Mouse (Mus musculus): ENCODE measurements around the gene Mterf2.
A peak's percentile ranks its signal among the peaks of the same experiment; 100 is the strongest.

Gene Mterf2

DNA sequence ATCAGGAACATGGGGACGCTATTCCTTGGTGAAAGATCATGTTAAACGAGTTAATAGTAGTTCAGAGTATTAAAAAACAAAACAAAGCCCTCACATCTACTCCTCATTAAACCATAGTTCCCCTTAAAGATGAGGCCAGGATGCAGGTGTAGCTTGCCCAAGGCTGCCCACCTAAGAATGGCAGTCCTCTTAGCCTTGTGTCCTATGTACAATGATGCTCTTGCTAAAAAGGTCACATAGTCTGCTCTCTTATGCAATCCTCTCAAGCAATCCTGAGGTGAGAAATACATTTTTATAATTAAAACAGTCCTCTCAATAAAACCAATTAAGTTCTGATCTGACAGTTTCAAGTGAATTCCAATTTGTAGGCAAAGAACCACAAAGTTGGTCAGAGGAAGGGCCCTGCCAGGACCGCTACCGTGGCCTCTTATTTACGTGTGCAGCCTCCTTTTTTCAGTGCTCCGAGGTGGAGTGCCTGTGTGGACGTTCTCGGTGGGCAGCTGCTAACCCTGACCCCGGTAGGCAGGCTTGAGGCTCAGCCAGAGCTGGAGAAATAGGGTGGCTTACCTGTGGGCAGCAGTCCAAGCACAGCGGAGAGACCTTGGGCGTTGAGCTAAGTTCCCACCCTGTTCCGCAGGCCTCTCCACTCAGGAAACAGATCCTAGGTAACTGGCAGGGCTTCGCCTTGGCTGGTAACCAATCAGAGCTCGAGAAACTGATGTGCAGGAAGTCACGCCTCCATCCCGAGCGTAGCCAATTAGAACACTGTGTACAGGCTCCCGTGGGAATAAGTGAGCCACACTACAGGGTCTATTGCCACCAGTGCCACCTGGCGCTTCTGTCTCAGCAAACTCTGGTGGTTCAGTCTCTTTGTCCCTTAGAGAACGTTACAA lies at the start of gene Mterf2:
Mterf2 (minus strand) TSS at position 633 of the 893 bp plus-strand sequence.
- DNase-seq (ENCODE audit: low spot score), result peak; percentile 94

DNA sequence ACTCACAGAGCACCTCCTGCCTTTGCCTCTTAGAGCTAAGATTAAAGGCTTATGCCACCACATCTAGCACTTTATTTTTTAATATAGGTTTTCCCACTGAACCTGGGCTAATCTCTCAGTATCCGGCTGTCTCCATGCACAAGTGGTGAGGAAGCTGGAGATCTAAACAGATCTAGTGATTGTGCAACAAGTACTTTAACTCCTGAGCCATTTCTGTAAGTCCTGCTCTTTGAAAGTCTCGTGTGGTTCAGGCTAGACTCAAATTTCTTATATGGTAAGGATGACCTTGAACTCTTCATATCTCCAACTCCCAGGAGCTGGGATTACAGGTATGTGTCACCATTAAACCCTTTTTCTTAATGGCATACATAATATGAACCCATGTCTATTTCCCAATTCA lies 48.8 kb upstream of the Mterf2 start:
- DNase-seq (ENCODE audit: low spot score), result no peak

DNA sequence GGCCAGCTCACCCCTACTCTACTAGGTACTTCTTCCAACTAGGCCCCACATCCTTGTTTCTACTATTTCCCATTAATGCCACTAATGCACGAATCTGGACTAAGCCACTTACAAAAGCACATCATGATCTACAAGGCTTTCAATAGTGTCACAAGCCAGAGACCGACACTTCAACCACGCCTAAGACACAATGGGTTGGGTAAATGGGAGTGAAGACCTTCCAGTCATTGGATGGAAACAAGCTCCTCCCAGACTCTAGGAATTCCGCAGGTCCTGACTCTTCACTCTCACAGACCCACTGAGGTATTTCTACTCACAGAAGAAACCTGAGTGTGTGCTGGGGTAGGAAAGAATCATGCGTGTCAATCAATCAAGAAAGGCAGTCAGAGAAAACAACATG lies 37.5 kb upstream of the Mterf2 start:
- no peak for DNase-seq (ENCODE audit: low spot score)

DNA sequence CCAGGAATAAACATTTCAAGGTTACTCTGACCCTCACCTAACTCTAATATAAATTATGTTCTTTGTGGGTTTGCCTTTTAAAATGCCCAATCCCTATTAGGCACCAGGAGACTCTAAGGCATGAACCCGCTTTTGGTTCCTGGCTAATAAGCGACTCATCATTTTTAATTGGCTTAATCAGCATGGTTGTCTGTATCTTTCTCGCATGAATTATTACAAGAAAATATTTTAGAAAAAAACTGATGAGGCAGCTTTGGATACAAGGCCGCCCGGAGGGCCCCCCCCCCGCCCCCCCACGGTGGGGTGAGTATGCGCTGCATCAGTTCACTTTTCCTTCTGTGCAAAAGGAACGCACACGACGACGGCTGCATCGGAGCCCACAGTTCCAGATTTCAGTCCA lies 37.0 kb upstream of the Mterf2 start:
- DNase-seq (ENCODE audit: low spot score), result no peak

DNA sequence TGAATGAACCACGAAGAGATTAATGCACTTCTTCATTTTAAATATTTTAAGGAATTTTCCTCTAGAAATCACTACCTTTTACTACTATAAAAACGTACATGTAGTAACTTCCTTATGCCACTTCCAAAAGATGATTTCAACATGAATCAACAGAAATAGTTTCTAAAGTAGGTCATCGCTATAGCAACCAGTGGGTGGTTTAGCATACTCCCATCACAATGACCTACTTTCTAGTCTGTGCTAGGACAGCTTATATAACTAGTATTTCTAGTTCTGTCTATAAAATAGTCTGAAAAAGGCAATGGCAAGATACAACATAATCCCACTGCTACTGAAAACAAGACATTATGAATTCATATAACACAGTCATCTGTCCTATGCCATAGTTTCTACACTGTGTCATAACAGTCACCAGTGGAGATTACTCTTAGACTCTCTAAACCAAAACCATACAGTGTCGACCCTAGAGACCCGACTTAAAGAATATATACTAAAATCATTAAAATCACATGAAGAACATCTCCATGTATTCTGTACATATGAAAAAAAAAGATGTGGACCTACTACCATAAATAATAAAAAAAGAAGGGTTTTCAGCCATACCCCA lies 34.0 kb upstream of the Mterf2 start:
- DNase-seq (ENCODE audit: low spot score), result no peak

DNA sequence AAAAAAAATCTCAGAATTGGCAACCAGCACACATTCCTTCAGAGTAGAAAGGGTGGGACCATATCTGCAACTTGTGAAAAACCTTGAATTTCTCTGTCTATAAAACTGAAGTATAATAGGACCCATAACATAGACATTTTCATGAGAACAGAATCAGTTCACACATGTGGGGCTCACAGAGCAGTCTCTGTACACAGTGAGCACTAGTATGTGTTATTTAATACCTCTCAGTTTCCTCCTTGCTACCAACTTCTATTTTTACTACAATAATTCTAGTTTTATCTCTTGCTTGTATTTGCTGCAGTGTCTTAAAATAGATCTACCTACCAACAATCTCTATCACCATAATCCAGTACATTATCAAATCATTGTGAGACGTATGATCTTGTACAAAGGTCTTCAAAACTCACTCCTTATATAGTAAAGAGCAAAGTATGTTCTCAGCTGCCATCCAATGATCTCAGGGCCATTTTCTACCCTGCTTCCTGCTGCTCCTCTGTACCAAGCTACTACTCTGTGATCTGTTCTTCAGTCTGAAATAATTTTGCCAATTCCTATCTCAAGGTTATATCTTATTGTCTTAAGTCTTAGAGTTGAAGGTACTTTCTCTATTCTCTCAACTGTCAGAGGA lies 32.3 kb upstream of the Mterf2 start:
- no peak for DNase-seq (ENCODE audit: low spot score)

DNA sequence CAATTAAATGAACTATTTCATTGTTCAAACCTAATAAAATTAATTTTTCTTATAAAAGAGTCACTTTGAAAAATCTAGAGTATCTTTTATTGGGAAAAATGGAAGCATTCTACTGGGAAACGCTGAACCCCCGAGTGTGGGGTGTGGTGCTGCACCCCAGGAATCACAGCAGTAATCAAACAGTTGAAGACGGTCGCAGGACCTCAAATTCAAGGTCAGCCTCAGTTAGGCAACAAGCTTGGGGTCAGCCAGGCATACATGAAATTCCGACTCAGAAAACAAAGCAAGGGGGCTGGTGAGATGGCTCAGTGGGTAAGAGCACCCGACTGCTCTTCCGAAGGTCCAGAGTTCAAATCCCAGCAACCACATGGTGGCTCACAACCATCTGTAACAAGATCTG lies 29.6 kb upstream of the Mterf2 start:
- no peak for DNase-seq (ENCODE audit: low spot score)

DNA sequence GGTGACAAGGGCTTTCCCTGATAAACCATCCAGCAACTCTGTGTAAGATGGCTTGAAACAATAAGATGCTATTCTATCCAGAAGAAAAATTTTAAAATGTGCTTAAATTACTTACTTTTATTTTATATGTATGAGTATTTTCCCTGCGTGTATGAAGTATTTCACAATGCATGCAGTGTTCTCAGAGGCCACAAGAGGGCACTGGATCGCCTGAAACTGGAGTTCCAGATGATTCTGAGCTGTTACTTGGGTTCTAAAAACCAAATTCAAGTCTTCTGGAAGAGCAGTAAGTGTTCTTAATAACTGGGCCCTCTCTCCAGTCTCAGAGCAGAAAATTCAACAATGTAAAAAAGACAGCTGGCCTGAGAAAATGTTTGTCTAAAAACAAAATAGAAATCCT lies 26.4 kb upstream of the Mterf2 start:
- no peak for DNase-seq (ENCODE audit: low spot score)

DNA sequence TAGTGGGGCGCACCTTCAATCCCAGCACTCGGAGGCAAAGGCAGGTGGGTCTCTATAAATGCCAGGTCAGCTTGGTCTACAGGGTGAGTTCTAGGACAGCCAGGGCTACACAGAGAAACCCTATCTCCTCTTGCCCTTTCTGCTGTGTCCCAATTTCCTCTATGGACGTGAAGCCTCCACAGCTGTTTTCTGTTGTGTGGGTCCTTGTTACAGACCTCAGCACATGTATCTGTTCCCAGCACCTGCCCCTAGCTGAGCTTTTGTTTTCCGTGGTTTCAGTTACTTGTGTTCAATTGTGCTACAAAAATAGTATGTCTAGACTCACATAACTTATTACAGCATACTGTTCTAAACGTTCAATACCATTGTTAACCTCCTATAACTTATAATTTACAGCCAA lies 21.4 kb upstream of the Mterf2 start:
- DNase-seq (ENCODE audit: low spot score), result no peak

DNA sequence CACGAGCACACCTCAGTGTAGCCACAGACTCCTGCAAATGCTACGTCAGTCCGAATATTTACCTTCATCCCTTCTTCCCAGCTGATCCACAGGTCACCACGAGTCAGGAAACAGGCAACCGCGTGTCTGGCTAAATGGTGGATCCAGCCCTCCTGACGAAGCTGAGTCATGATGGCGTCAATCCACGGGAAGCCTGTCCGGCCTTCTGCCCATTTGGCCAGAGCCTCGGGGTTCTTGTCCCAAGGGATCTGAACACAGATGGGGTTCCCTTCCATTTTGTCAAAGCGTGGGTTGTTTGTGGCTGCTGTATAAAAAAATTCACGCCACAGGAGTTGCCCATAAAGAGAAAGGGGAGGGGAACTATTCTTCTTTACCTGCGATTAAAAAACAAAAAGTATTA lies 18.5 kb upstream of the Mterf2 start:
- DNase-seq (ENCODE audit: low spot score), result no peak

DNA sequence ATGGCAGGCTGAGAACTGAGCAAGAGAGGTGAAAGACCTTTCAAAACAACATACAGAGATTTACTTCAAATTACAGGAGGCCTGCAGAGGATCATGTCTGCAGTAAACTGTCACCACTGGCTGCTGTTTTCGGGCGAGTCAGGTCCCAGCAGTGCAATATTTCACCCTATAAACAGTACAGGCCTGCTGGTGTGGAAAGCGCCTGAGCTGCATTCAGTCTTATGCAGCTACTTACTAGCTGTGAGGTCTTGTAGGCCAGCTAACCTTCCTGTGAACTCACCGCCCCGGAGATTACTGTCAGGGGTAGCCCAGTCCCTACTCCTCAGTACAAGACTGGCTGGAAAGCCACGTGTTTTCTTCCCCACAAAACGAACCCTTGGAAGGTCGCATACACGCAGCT lies 13.6 kb upstream of the Mterf2 start:
- no peak for DNase-seq (ENCODE audit: low spot score)

DNA sequence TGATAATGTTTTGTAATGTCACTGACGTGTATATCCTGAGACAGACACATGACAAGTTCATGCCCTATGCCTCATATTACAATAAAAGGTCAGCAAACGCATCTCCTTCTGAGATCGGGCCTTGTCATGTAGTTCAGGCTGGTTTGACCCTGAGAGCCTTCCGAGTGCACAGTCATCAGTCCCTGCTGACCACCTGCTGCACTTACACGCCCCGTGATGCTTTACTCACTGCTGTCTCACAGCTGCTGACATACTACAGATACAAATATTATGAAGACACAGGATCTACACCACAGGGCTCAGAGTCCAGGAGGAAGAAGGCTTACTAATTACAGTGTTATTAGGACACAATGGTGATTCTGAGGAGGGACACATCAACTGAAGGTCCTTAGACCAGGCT lies 8.7 kb upstream of the Mterf2 start:
- no peak for DNase-seq (ENCODE audit: low spot score)

DNA sequence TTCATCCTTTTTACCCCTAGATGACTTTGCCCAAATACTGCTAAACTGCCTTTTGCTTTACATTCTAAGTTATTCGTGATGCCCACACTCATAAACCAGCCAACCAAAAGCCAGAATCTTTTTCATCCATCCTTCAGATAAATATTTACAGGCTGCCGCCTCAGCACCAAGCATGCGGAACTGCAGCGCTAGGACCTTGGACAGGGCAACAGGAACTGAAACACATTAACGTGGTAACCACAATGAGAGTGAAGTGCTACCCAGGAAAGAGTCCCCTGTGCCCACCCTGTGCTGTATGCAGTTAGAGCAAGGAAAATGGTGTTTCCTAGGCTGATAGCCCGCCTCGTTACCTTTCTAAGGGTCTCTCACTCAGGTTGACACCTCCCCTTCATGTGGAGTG lies 626 bp upstream of the Mterf2 start:
- DNase-seq (ENCODE audit: low spot score), result no peak

DNA sequence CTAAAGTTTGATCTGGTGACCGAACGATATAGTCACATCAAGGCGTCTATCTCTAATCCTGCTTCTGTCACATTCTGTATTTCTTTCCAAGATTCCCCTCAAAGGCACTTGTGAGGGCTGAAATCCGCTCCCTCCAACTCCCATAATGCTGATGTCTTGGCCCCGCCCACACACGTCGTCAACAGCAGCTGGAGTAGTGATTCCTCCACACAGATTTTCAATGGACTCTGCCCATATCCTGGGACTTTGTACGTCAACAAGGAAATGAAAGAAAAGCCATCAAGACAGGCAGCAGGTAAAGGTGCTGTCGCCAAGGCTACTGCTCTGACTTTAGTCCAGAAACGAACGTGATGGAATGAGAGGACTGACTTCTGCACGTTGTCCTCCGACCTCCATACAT lies 2.6 kb downstream of the Mterf2 start:
- DNase-seq (ENCODE audit: low spot score), result no peak

DNA sequence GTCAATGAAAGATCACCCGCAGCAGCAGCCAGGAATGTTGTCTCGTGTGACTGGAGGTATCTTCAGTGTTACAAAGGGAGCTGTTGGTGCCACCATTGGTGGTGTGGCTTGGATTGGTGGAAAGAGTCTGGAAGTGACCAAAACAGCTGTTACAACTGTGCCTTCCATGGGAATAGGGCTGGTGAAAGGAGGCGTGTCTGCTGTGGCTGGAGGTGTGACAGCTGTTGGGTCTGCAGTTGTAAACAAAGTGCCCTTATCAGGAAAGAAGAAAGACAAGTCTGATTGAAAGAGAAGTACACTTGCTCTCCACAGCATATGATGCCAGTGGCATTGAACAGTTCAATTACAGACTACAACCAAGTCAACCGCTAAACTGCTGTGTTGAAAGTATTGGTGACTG lies 13.4 kb downstream of the Mterf2 start:
- DNase-seq (ENCODE audit: low spot score), result no peak

DNA sequence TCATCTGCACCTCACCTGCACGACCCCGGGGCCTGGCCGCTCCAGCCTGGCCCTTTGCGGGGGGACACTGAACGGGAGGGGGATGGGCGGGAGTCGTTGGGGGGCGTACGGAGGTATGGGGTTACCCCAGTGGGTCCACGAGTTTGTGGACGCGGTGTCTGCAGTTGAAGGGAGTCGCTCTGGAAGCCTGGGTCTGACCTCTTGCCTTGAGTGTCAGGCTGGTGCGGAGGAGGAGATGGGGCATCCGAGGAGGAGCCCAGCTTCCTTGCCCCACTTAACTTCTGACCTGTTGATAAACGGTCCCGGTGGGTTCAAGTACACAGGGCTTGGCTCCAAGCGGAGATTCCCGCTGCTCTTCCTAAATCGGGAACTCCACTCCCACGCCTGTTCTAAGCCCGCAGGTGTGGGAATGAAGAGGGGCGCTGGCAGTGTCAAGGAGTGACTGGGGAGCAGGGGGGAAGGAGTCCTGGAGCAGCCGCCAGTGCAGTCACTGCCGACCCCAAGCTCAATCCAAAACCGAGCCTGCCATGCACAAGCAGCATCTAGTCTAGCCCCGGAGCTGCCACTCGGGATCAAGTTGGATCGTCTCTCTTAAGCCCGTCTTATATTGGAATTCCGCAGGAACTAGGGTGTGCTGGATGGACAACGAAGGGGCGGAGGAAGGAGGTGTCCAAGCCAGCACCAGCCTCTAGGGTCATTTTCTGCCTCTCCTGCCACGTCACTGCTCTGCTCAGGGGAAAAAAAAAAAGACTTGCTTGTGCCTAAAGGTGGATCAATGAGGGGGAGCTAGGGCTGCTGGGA lies 24.5 kb downstream of the Mterf2 start:
- peak; percentile 56 for DNase-seq (ENCODE audit: low spot score)

DNA sequence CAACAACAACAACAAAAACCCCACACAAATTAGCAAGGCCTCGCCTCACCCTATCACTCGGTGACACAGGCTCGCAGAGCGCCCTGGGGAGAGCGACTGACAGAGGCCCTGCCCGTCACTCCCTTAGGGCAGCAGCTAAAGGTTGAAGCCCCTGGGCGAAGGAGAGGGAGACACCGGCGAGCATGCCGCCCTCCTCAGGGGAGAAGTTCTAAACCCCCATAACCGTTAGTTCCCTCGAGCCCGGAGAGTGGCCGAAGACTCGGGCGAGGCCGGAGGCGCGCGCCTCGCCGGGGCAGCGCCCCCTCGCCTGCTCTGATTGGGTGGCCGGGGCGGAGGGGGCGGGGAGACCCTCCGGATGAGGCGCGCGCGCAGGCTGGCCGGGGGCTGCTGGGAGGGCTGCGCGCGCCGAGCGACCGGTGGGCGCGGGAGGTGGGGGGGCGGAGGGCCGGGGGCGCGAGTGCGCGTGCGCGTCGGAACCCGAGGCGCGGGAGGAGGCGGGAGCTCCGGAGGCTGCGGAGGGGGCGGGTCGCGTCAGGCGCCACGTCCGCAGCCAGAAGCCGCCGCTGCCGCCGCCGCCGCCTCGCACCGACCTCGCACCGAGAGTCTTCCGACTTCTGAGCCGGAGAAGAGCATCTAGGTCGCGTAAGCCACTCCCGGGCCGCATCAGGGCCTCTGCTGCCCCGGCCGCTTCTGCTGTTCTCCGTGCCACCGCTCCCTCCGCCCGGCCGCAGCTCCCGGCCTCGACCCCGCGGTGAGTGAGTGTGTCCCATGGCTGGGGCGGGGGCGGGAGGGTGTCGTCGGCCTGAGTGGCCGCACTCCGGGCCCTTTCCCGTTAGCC lies 25.4 kb downstream of the Mterf2 start, which contains the start of the genes Fhl4 and Tmem263:
Fhl4 (minus strand) TSS at position 249 of the 838 bp plus-strand sequence.
Tmem263 (plus strand) TSS at position 381 of the 838 bp plus-strand sequence.
- peak; percentile 90 for DNase-seq (ENCODE audit: low spot score)

DNA sequence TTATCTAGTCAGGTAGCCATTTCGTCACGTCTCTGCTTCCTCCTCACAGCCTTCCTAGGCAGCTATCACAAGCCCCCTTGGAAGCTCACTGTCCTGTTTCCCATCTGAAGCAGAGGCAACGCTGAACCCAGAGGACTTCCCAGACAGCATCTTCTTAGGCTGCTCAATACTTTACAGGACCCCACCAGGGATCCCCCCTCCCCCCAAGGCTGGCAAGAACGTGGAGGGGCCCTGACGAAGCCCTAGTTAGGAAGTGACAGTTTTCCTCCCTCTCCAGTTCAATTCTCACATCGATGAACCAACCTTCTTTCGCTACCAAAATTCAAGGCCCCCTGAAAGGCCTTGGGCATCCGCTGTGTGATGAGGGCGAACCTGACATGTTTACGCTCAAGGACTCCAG lies 26.0 kb downstream of the Mterf2 start:
- peak; percentile 58 for DNase-seq (ENCODE audit: low spot score)

DNA sequence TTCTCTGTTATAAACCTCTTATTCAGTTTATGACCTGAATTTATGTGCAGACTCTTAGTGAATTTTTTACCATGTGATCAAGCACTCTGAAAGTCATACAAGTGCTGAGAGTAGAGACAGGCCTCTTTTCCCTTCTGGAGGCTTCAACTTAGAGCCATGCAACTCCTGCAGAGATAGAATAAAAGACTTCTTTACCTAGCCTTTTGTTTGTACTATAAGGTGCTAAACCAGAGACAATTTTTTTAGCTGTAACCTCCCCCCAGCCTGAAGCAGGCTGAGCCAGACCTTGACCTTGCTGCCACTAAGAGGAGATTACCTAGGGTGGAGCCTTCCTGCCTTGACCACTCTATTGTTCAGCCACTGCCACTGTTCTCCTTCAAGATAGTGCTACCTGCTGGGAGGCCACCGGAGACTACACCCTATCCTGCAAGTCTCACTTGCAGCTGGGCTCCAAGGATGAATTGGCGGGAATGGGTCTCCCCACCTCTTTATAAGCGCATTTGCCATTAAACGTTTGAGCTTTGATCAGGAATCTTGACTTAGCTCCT lies 56.1 kb downstream of the Mterf2 start:
- DNase-seq (ENCODE audit: low spot score), result no peak

Data from testis, postnatal 14 days (tissue).